Mouse (Mus musculus): Measurements from ENCODE around the gene Slc27a5.

DNA sequence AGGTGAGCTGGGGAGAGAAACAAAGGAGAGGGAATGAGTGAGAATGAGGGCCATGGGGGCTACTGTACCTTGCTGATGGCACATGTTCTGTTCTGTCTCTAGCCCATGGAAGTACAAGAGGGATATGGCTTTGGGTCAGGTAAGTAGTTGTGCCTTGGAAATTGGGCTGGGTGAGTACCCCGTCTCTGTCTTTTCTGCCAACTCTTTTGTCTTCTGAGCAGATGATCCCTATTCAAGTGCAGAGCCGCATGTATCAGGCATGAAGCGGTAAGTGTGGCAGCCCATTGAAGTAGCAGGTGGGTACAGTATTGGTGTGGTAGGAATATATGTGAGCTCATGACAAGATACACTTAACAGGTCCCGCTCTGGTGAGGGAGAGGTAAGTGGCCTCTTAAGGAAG is 31.0 kb upstream of the Slc27a5 start:
- no peak for TF ChIP-seq CTCF (IDR thresholded peaks at IDR 0.05; ENCODE audit: insufficient read depth, low read depth, low read length)
- TF ChIP-seq POLR2A (IDR thresholded peaks at IDR 0.05; ENCODE audit: insufficient read depth, low read depth, low read length) = no peak
